Mouse (Mus musculus) thymus, postnatal 10 days (tissue): ENCODE results near the gene Gm20517.

Experiments
- DNase-seq, 2 experiments: peaks; one replicate each; pipeline ENCODE4 v3.0.0; 2021; ENCODE audit warnings: low spot score in 2 of 2

Gm20517 gene

GRCm38 (mm10) chr17:47708972-47709371, 97.6 kb downstream of the Gm20517 start:
- DNase-seq, result no peak

GRCm38 (mm10) chr17:47710036-47710435, 98.6 kb downstream of the Gm20517 start:
- DNase-seq, result no peak

GRCm38 (mm10) chr17:47711883-47712282, 100.5 kb downstream of the Gm20517 start:
- no peak for DNase-seq

- DNase-seq, result no peak
Observed at GRCm38 (mm10) chr17:47712889-47713571, 101.6 kb downstream of the Gm20517 start.

GRCm38 (mm10) chr17:47715037-47715436, 103.6 kb downstream of the Gm20517 start:
- DNase-seq, result no peak

GRCm38 (mm10) chr17:47721183-47721582, 109.8 kb downstream of the Gm20517 start:
- DNase-seq, result no peak

- DNase-seq, result no peak
Observed at GRCm38 (mm10) chr17:47726566-47726965, 115.2 kb downstream of the Gm20517 start, which contains the start of gene Pgc. Gene Pgc, plus strand, starts transcription at chr17:47726842.

GRCm38 (mm10) chr17:47730633-47731575, 119.5 kb downstream of the Gm20517 start:
- DNase-seq, result no peak
